Mouse (Mus musculus) kidney, adult 2 months (tissue): ENCODE measurements around the gene Pla2g5.

Experiments
- CTCF ChIP-seq: fragments of 200-500 bp; conservative IDR thresholded peaks from 2 replicates; pipeline ENCODE4 v1.5.1; 2011; ENCODE audit warnings: low read depth, mild to moderate bottlenecking, control low read depth, low read length, moderate library complexity, mixed read lengths; ENCODE audit not compliant: insufficient read depth, insufficient read length
- POLR2A ChIP-seq: fragments of 200-500 bp; IDR thresholded peaks from one replicate; pipeline ENCODE4 v1.6.1; 2011; ENCODE audit warnings: low read depth, low read length, control low read depth

- TF ChIP-seq POLR2A (no peak), CTCF (no peak)
Measured at GRCm38 (mm10) chr4:138899361-138899760, 36.1 kb upstream of the Pla2g5 start.
